Mouse (Mus musculus) olfactory bulb, adult 2 months (tissue): ENCODE results near the gene C3.

ENCODE experiments used
- CTCF ChIP-seq: fragments of 200-500 bp; IDR thresholded peaks from 2 replicates; pipeline ENCODE4 v1.5.1; 2012; ENCODE audit warnings: low read depth, mild to moderate bottlenecking, low read length, moderate library complexity; ENCODE audit not compliant: insufficient read depth
- POLR2A ChIP-seq: fragments of 200-500 bp; IDR thresholded peaks from 2 replicates; pipeline ENCODE4 v1.6.1; 2012; ENCODE audit warnings: mild to moderate bottlenecking, low read depth, low read length, moderate library complexity; ENCODE audit not compliant: insufficient read depth

DNA sequence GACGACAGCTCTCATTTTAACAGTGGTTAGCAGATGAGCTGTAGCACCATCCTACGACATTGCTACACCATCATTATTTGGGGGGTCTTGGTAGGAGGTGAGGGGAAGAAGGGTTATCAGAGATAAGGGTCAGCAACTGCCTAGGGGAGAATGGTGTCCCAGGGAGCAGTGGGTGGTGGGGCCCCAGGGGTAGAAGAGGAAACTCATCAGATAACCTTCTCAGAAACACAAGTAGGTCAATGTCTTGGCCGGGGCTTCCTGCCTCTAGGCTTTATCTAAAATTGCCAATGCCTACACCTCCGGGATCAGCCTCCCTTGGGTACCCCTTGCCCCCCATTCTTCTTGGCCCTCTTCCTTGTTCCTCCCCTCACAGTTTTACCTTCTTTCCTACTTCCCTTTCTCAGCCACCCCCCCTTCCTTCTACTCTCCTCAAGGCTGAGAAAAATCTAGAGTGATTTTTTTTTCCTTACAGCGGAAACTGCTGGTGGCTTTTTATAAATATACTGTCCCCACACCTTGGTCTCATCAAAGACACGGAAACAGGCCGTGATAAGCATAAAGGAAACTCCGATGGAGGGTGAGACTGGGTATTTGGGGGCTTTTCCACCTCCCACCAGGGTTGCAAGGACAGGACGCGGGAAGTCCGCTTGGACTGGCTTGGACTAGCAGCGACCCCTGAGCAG lies 39.3 kb downstream of the C3 start:
- TF ChIP-seq POLR2A (no peak), CTCF (no peak)
